9 mouse cellular contexts compared by ENCODE assay signal in the genomic region with DNA sequence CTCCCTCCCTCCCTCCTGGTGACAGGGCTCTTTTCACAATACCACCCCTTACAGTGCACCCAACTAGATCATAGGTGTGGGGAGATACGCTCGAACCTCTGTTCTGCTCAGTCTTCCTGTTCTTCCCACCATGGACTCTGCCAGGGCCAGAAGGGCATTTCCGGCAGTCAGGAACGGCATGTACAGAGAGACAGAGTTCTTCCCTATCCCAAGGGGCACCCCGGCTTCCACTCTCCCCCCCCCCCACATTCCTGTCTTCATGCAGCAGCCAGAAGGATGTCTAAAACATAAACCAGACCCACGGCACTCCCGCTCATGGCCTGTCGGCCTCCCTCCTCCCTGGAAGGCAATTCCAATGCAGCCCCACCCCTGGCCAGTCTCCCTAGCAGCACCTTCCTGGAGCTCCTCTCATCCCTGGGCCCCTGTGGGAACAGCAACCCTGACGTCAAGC.
DNase-seq lines count a peak whose midpoint lies in the region; ATAC-seq and TF ChIP-seq lines count a peak whose summit lies in the region.
"Had no signal": no experiment of that assay in that cellular context is flagged by ENCODE, and none has a peak within 500 bp of the region (broad histone marks: within the 10 kb centered on the region; RNA-seq: fewer than 3 reads in every experiment).

No protein-coding gene starts in this region.

- 0 out of 2 replicates have a peak overlapping the region, but pooled peaks have one; percentile 5 for H3K4me2 ChIP-seq in heart, embryonic 14.5 days (ENCODE audit: low read length)
- H3K4me2 ChIP-seq: neural tube, embryonic 13.5 days had no signal

- intact Hi-C loops in gastrocnemius, adult 2 months (cut with DNase I), result no loop called here

- H3K27ac ChIP-seq in gastrocnemius, adult 2 months, result peak overlapping the region; percentile 53
- peak overlapping the region; percentile 44 to 70 for H3K27ac ChIP-seq in heart, embryonic 14.5 days (replicated peaks in 1 of 2; ENCODE audit: control insufficient read depth in 1 of 2, insufficient read depth in 1 of 2, low read depth in 2 of 2, low read length in 2 of 2)
- H3K27ac ChIP-seq: neural tube, embryonic 13.5 days had no signal

- WGBS in heart, embryonic 14.5 days, result 11% methylated on average over 9 of the region's 9 CpGs

- H3K9ac ChIP-seq in heart, embryonic 14.5 days (ENCODE audit: low read length), result no peak overlapping the region
- H3K9ac ChIP-seq: neural tube, embryonic 13.5 days had no signal

- no peak for TF ChIP-seq CTCF in gastrocnemius, adult 2 months (IDR thresholded peaks at IDR 0.05)

- H3K9me3 ChIP-seq in heart, embryonic 14.5 days (ENCODE audit: control insufficient read depth, low read length), result peaks cover 4% of the 10 kb centered on the region; the same call in 1 of the 2 replicates
- H3K9me3 ChIP-seq: neural tube, embryonic 13.5 days had no signal

- peak; percentile 75 for ATAC-seq in heart, embryonic 14.5 days (ENCODE audit: insufficient number of reproducible peaks, insufficient read depth, low FRiP score, low read depth)
- ATAC-seq in activated CD4-positive, CD25-positive, alpha-beta regulatory T cell, adult 4 months, result no peak

- H3K4me1 ChIP-seq in heart, embryonic 14.5 days (ENCODE audit: control insufficient read depth in 2 of 2, insufficient read depth in 2 of 2, low read length in 2 of 2), result peaks cover 15 to 22% of the 10 kb centered on the region in 2 experiments

- H3K27me3 ChIP-seq in heart, embryonic 14.5 days (ENCODE audit: control insufficient read depth, insufficient read depth, low read length), result no peaks in the 10 kb centered on the region
- H3K27me3 ChIP-seq: neural tube, embryonic 13.5 days had no signal

- H3K36me3 ChIP-seq in heart, embryonic 14.5 days (ENCODE audit: control insufficient read depth, insufficient read depth, low read length), result no peaks in the 10 kb centered on the region
- H3K36me3 ChIP-seq: neural tube, embryonic 13.5 days had no signal

- no peak overlapping the region for H3K4me3 ChIP-seq in gastrocnemius, adult 2 months
- no peak overlapping the region for H3K4me3 ChIP-seq in heart, embryonic 14.5 days (ENCODE audit: control insufficient read depth in 1 of 2, insufficient read depth in 1 of 2, low read depth in 1 of 2, low read length in 2 of 2)
- H3K4me3 ChIP-seq: neural tube, embryonic 13.5 days had no signal

- DNase-seq in gastrocnemius, adult 2 months, result peak; percentile 50
- DNase-seq in gastrocnemius, adult 8-10 months (ENCODE audit: low spot score in 2 of 2), result no peak
- peak; percentile 37 for DNase-seq in kidney, postnatal 10 days
- peak; percentile 56 for DNase-seq in lung, postnatal 36 days
- no peak for DNase-seq in cerebellum, adult 9-11 months
- DNase-seq in cerebellum, adult 18-20 months, result no peak

Comparison
In these comparisons a context has a peak if more than half of its experiments do, and no peak if none do; other contexts are left out.
1. DNase-seq: peak in gastrocnemius, adult 2 months (single experiment), kidney, postnatal 10 days (single experiment) and lung, postnatal 36 days (single experiment); none in gastrocnemius, adult 8-10 months (0 of 2), cerebellum, adult 9-11 months (single experiment) and cerebellum, adult 18-20 months (0 of 2).